Mouse (Mus musculus) cerebellum, adult 11 months (tissue): ENCODE measurements around the gene Ceacam13.
"Not testable (repeated sequence)": the region's sequence is repeated elsewhere in the genome, so short reads cannot be mapped to it uniquely, and the experiment has no call there.

Experiments
- DNase-seq: peaks from one replicate; pipeline ENCODE4 v3.0.0; 2022

The Ceacam13 gene

DNA sequence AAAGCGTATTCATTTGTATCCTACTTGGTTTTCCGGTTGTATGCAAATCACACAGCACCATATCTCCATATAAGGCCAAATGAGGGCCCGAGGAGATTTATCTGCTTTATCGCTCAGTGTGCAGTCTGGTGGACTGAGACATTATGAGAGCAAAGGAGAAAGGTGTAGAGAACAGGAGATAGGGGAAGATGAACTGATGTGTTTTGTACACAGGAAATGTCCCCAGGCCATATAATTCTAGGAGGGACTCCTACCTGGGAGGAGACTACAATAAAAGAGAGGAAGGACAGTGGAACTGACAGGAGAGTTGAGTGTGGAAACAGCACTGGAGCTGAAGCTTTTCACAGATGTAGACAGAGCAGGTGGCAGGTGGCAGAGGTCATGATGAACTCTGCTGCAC is at the start of gene Ceacam13:
Gene Ceacam13 (plus strand): TSS at position 301 of the 400 bp plus-strand sequence.
- DNase-seq, result no peak

- no peak for DNase-seq
Measured at GRCm38 (mm10) chr7:17971824-17972223, 37.9 kb upstream of the Ceacam13 start, which contains the start of gene Ceacam11. Ceacam11 (plus strand) TSS chr7:17972124.

- not testable (repeated sequence) for DNase-seq
Measured at GRCm38 (mm10) chr7:18001131-18001530, 8.6 kb upstream of the Ceacam13 start.

DNA sequence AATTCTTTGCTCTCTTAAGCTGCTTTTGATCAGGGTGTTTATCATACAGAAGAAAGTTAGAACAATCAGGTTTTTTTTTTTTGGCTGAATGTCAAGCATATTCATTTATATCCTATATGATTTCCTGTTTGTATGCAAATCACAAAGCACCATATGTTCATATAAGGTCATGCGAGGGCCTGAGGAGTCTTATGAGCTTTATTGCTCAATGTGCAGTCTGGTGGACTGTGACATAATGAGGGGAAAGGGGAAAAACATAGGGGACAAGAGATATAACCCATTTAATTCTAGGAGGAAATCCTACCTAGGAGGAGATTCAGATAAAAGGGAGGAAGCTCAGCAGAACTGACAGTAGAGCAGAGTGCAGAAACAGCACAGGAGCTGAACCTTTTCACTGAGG is 55.9 kb downstream of the Ceacam13 start, which contains the start of gene Ceacam12:
Gene Ceacam12 (plus strand): TSS at position 301 of the 400 bp plus-strand sequence.
- DNase-seq, result no peak
